Mouse (Mus musculus) E14TG2a.4 (cell line): ENCODE measurements around the gene Zdbf2.

Experiments used
- H3K27me3 ChIP-seq: 2 replicates; pipeline ENCODE4 v1.6.1; 2014; ENCODE audit warnings: low read length, control low read depth; ENCODE audit not compliant: insufficient read depth
- H3K36me3 ChIP-seq: 2 replicates; pipeline ENCODE4 v1.6.1; 2014; ENCODE audit warnings: low read length, control low read depth; ENCODE audit not compliant: insufficient read depth
- H3K4me1 ChIP-seq: replicated peaks from 2 replicates; pipeline ENCODE4 v1.6.1; 2014; ENCODE audit warnings: low read depth, low read length, control low read depth
- H3K4me3 ChIP-seq: replicated peaks from 2 replicates; pipeline ENCODE4 v1.5.1; 2014; ENCODE audit warnings: mild to moderate bottlenecking, low read length
- H3K9me3 ChIP-seq: 2 replicates; pipeline ENCODE4 v1.6.1; 2014; ENCODE audit warnings: low read length, control low read depth
- CTCF ChIP-seq: conservative IDR thresholded peaks from 2 replicates; pipeline ENCODE4 v1.5.1; 2014; ENCODE audit warnings: low read length
- NANOG ChIP-seq: IDR thresholded peaks from 2 replicates; pipeline ENCODE4 v1.6.1; 2014; ENCODE audit warnings: borderline replicate concordance, low read length, mixed read lengths
- POU5F1 ChIP-seq: IDR thresholded peaks from 2 replicates; pipeline ENCODE4 v1.6.1; 2014; ENCODE audit warnings: low read length, borderline replicate concordance

The Zdbf2 gene

DNA sequence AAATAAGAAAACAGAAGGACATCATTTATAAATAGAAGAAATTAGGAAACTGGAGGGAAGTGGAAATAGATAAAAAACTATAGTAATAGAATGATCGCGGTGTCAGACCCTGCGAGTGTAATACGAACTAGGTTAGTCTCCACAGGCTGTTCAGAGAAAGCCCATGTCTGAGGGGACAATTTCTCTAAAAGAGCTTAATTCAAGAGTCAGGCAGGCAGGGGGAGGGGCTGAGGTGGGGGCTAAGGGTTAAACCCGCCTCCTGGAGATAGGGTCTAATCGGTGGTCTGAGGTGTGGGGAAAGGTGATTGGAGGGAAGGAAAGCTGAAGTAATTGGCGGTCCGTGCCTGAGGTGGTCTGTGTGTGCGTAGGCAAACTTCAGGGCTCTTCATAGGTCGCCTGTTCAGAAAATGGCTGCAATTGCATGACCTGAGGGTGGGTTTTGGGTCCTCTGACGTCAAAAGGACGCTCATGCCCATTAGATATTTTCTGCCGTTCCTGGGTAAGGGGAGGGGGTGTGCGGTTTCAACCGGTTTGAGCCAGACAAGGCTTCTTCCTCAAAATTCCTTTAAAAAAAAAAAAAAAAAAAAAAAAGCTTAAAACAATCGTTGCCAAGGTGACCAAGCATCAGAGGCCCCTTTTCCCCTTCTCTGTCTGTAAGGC, 26.1 kb upstream of the Zdbf2 start:
- H3K36me3 ChIP-seq = no peaks in the 10 kb centered on the region
- no peak for TF ChIP-seq POU5F1
- no peak for TF ChIP-seq NANOG
- TF ChIP-seq CTCF = no peak

DNA sequence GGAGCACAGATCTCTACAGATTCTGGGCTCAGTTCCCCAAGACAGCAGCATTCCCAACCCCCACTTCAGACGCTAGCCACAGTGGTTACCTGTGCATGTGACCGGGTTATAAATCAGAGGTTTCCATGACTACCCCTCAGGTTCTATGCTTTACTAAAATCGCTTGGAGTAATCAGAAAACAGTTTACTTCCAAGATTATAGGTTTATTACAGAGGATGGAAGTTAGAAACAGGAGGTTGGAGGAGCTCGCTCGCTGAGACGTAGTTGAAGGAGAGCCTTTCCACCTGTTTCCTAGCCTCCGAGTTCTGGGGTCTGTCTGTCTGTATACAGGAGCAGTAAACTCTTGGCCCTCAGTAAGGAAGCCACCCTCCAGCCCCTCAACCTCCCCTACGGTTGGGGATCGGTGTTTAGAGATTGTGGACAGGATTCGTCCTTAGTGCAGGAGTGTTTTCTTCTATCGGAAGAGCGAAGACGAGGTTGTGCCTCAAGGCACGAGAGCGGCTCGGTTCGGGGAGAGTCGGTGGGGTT, 25.2 kb upstream of the Zdbf2 start:
- H3K4me3 ChIP-seq = peak overlapping the region; percentile 69
- no peaks in the 10 kb centered on the region for H3K9me3 ChIP-seq
- TF ChIP-seq CTCF (no peak), POU5F1 (no peak), NANOG (no peak)
- peaks cover 59% of the 10 kb centered on the region for H3K4me1 ChIP-seq
- H3K36me3 ChIP-seq = no peaks in the 10 kb centered on the region
- peaks cover 50% of the 10 kb centered on the region for H3K27me3 ChIP-seq

More for the DNA sequence above, 26.1 kb upstream of the Zdbf2 start:
- peak overlapping the region; percentile 69 for H3K4me3 ChIP-seq
- H3K4me1 ChIP-seq = peaks cover 52% of the 10 kb centered on the region
- H3K9me3 ChIP-seq = no peaks in the 10 kb centered on the region
- H3K27me3 ChIP-seq = peaks cover 41% of the 10 kb centered on the region

DNA sequence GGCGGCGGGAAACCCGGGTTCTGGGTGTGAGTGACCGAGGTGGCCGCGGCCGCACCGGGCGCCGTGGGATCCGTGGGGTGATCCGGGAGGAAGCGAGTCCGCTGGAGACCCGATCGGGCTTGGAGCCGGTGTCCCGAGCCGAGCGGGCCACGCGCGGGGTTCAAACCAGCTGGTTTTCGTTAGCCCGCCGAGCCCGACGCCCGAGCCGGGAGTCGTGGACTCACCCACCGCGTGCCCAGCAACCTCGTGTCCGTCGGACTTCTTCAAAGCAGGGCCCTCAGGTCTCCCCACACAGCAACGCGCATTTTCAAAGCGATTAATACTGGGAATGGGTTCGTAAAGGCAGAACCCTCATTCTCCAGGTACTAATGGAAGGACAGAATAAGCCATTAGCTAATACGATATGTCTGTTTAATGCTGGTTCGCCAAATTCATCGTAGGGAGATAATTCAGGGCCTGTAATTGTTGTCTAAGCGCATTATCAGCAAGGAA, 24.7 kb upstream of the Zdbf2 start:
- no peaks in the 10 kb centered on the region for H3K9me3 ChIP-seq
- peaks cover 55% of the 10 kb centered on the region for H3K27me3 ChIP-seq
- no peaks in the 10 kb centered on the region for H3K36me3 ChIP-seq
- no peak for TF ChIP-seq CTCF
- no peak for TF ChIP-seq NANOG
- no peak for TF ChIP-seq POU5F1
- H3K4me3 ChIP-seq = peak overlapping the region; percentile 69
- peaks cover 60% of the 10 kb centered on the region for H3K4me1 ChIP-seq

GRCm38 (mm10) chr1:63249261-63249660, 23.8 kb upstream of the Zdbf2 start:
- Histone ChIP-seq H3K4me1 (peaks cover 52% of the 10 kb centered on the region), H3K4me3 (no peak overlapping the region), H3K9me3 (no peaks in the 10 kb centered on the region), H3K27me3 (peaks cover 61% of the 10 kb centered on the region), H3K36me3 (no peaks in the 10 kb centered on the region)
- no peak for TF ChIP-seq NANOG
- TF ChIP-seq CTCF = no peak
- TF ChIP-seq POU5F1 = no peak

- H3K4me3 ChIP-seq = no peak overlapping the region
- no peaks in the 10 kb centered on the region for H3K9me3 ChIP-seq
- no peaks in the 10 kb centered on the region for H3K36me3 ChIP-seq
- H3K4me1 ChIP-seq = peaks cover 51% of the 10 kb centered on the region
- peaks cover 90% of the 10 kb centered on the region for H3K27me3 ChIP-seq
- no peak for TF ChIP-seq POU5F1
- TF ChIP-seq CTCF = no peak
- no peak for TF ChIP-seq NANOG
These were observed 20.5 kb upstream of the Zdbf2 start for GRCm38 (mm10) chr1:63252351-63253209.

- Histone ChIP-seq H3K27me3 (peaks cover 91% of the 10 kb centered on the region), H3K9me3 (no peaks in the 10 kb centered on the region), H3K36me3 (no peaks in the 10 kb centered on the region), H3K4me3 (no peak overlapping the region), H3K4me1 (peaks cover 45% of the 10 kb centered on the region)
- TF ChIP-seq CTCF = no peak
- no peak for TF ChIP-seq NANOG
- TF ChIP-seq POU5F1 = no peak
These were observed 19.8 kb upstream of the Zdbf2 start for GRCm38 (mm10) chr1:63253291-63253690.

DNA sequence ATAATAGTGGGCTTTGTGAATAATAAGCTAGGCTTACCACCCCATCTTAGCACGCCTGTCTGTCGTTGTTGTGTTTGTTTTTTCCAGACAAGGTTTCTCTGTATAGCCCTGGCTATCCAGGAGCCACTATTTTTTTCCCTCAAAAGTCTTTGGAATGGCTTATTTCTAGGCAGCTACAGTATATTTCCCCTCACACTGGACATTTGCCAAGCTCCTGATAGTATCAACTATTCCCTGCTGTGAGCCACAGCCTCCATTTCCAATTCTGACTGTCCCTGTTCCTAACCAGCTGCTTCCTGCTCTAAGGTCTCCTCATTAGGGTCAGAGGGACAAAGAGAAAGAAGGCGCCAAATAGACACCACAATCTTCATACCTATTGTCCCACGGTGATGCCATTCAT, 18.0 kb upstream of the Zdbf2 start:
- Histone ChIP-seq H3K9me3 (no peaks in the 10 kb centered on the region), H3K4me1 (peaks cover 29% of the 10 kb centered on the region), H3K4me3 (no peak overlapping the region), H3K36me3 (no peaks in the 10 kb centered on the region), H3K27me3 (peaks cover 89% of the 10 kb centered on the region)
- TF ChIP-seq CTCF (no peak), NANOG (no peak), POU5F1 (no peak)

DNA sequence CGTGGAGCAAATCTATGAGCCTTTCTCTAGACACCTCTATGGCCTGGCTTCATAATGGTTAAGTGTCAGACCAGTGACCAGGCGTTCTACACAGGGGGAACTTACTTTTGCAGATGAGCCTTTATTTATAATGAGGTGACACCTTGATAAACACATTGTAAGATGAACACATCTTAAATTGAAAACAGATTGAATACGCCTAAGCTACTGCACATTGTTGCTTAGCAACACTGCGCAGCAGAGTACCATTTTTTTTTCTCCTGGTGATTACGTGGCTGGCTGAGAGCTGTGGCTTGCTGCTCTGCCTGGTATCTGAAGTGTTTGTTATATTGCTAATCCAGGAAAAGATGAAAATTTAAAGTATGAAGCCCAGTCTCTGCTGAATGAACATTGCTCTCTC, 17.0 kb upstream of the Zdbf2 start:
- H3K27me3 ChIP-seq = peaks cover 92% of the 10 kb centered on the region
- no peak overlapping the region for H3K4me3 ChIP-seq
- no peaks in the 10 kb centered on the region for H3K9me3 ChIP-seq
- H3K36me3 ChIP-seq = no peaks in the 10 kb centered on the region
- TF ChIP-seq CTCF = no peak
- H3K4me1 ChIP-seq = peaks cover 34% of the 10 kb centered on the region
